ENCODE assay signal across 8 mouse cellular contexts in genomic region chr17:23630195-23631020, GRCm38 (mm10). TPM values are rescaled to one million over a fixed set of nuclear protein-coding genes. Genes with fewer than 3 reads are reported as not detected.
DNase-seq lines count a peak whose midpoint lies in the region; ATAC-seq lines count a peak whose summit lies in the region.

No protein-coding gene starts in this region.

- DNase-seq in ES-CJ7 (ENCODE audit: low read depth, low spot score): peak; percentile 89
- peak; percentile 69 for DNase-seq in cerebellum, adult 11 months
- DNase-seq in heart, postnatal 25 days (ENCODE audit: low spot score): peak; percentile 49
- peak; percentile 76 to 90 for DNase-seq in layer of hippocampus, adult 18-20 months (ENCODE audit: low spot score in 2 of 2)
- peak; percentile 64 to 75 for DNase-seq in lung, adult 18-20 months
- peak; percentile 92 for DNase-seq in testis, postnatal 10 days (ENCODE audit: low spot score)

- no peak overlapping the region for H3K27ac ChIP-seq in forebrain, embryonic 15.5 days (replicated peaks)
- H3K27ac ChIP-seq in neural tube, embryonic 15.5 days (replicated peaks): no peak overlapping the region

- H3K9me3 ChIP-seq in forebrain, embryonic 15.5 days: no peaks in the 10 kb centered on the region
- no peaks in the 10 kb centered on the region for H3K9me3 ChIP-seq in neural tube, embryonic 15.5 days (replicated peaks)

- no peaks in the 10 kb centered on the region; the same call in 1 of the 2 replicates for H3K4me1 ChIP-seq in forebrain, embryonic 15.5 days
- 0 out of 2 replicates have a peak, but pooled peaks cover 3% of the 10 kb centered on the region for H3K4me1 ChIP-seq in neural tube, embryonic 15.5 days

- peak; percentile 85 for ATAC-seq in forebrain, embryonic 15.5 days (replicated peaks)
- ATAC-seq in neural tube, embryonic 15.5 days (ENCODE audit: low FRiP score): 0 out of 2 replicates have a peak, but pooled peaks have one; percentile 53

- 14% methylated on average over 22 of the region's 22 CpGs for WGBS in forebrain, embryonic 15.5 days
- 20% methylated on average over 22 of the region's 22 CpGs for WGBS in neural tube, embryonic 15.5 days

- peak overlapping the region; percentile 34; the same call in 1 of the 2 replicates for H3K9ac ChIP-seq in forebrain, embryonic 15.5 days (replicated peaks)
- H3K9ac ChIP-seq in neural tube, embryonic 15.5 days (replicated peaks): no peak overlapping the region

- peak overlapping the region; percentile 26; the same call in 1 of the 2 replicates for H3K4me2 ChIP-seq in forebrain, embryonic 15.5 days (replicated peaks)
- peak overlapping the region; percentile 49 for H3K4me2 ChIP-seq in neural tube, embryonic 15.5 days

- H3K27me3 ChIP-seq in forebrain, embryonic 15.5 days: no peaks in the 10 kb centered on the region
- H3K27me3 ChIP-seq in neural tube, embryonic 15.5 days (replicated peaks): no peaks in the 10 kb centered on the region

- H3K4me3 ChIP-seq in forebrain, embryonic 15.5 days: no peak overlapping the region
- H3K4me3 ChIP-seq in neural tube, embryonic 15.5 days (replicated peaks): no peak overlapping the region; the same call in 1 of the 2 replicates

- intact Hi-C loops in heart, postnatal 25 days (cut with DNase I): loop anchor here (1.0 kb wide), 1 partner anchor 60 kb away; no protein-coding TSS in a partner anchor

- H3K36me3 ChIP-seq in forebrain, embryonic 15.5 days: no peaks in the 10 kb centered on the region
- no peaks in the 10 kb centered on the region for H3K36me3 ChIP-seq in neural tube, embryonic 15.5 days

RNA-seq across cellular contexts. Expression of gene Mmp25, which starts 14.7 kb away (rescaled TPM):
- 1.3 and 1.7 TPM in 2 replicates for polyA plus RNA-seq in forebrain, embryonic 15.5 days (2015; fragmentation: Nextera tagmentation; extraction: Ambion mirVana)
- under 1 TPM; 0.06 to 0.08 TPM for total RNA-seq in heart, postnatal 25 days (2021)
- under 1 TPM in 1 of 2 experiments, not detected in 1; 0.10 TPM for total RNA-seq in layer of hippocampus, adult 18-20 months (2021)
- 2.1 and 2.5 TPM in 2 replicates for polyA plus RNA-seq in neural tube, embryonic 15.5 days (2015; fragmentation: Nextera tagmentation; extraction: Ambion mirVana)

RNA-seq across cellular contexts. Expression of gene Zscan10, which starts 29.8 kb away (rescaled TPM):
- not detected in 2 replicates for polyA plus RNA-seq in forebrain, embryonic 15.5 days (2015; fragmentation: Nextera tagmentation; extraction: Ambion mirVana)
- not detected for total RNA-seq in heart, postnatal 25 days (2021)
- not detected for total RNA-seq in layer of hippocampus, adult 18-20 months (2021)
- not detected in 2 replicates for polyA plus RNA-seq in neural tube, embryonic 15.5 days (2015; fragmentation: Nextera tagmentation; extraction: Ambion mirVana)

RNA-seq across cellular contexts. Expression of gene Bicdl2, which starts 29.9 kb away (rescaled TPM):
- polyA plus RNA-seq in forebrain, embryonic 15.5 days (2015; fragmentation: Nextera tagmentation; extraction: Ambion mirVana): 0.22 TPM in 1 of 2 replicates, not detected in the other
- total RNA-seq in heart, postnatal 25 days (2021): not detected
- not detected for total RNA-seq in layer of hippocampus, adult 18-20 months (2021)
- 0.84 TPM in 1 of 2 replicates, not detected in the other for polyA plus RNA-seq in neural tube, embryonic 15.5 days (2015; fragmentation: Nextera tagmentation; extraction: Ambion mirVana)

RNA-seq across cellular contexts. Expression of gene Zfp13, which starts 31.1 kb away (rescaled TPM):
- polyA plus RNA-seq in forebrain, embryonic 15.5 days (2015; fragmentation: Nextera tagmentation; extraction: Ambion mirVana): 26.9 and 30.2 TPM in 2 replicates
- total RNA-seq in heart, postnatal 25 days (2021): 1 to 10 TPM; 3.4 to 4.8 TPM
- total RNA-seq in layer of hippocampus, adult 18-20 months (2021): 10 to 100 TPM; 28.0 to 29.6 TPM
- polyA plus RNA-seq in neural tube, embryonic 15.5 days (2015; fragmentation: Nextera tagmentation; extraction: Ambion mirVana): 22.6 and 24.9 TPM in 2 replicates

RNA-seq across cellular contexts. Expression of gene Hcfc1r1, which starts 43.0 kb away (rescaled TPM):
- polyA plus RNA-seq in forebrain, embryonic 15.5 days (2015; fragmentation: Nextera tagmentation; extraction: Ambion mirVana): 90.3 and 92.0 TPM in 2 replicates
- total RNA-seq in heart, postnatal 25 days (2021): 100 to 1,000 TPM; 193 to 207 TPM
- 100 to 1,000 TPM; 117 to 122 TPM for total RNA-seq in layer of hippocampus, adult 18-20 months (2021)
- polyA plus RNA-seq in neural tube, embryonic 15.5 days (2015; fragmentation: Nextera tagmentation; extraction: Ambion mirVana): 129 and 149 TPM in 2 replicates
